Mouse (Mus musculus) CH12.LX (cell line): ENCODE data around the gene Uck1. TPM values are rescaled to one million over a fixed set of nuclear protein-coding genes. Genes with fewer than 3 reads are reported as not detected.
A peak's percentile ranks its signal among the peaks of the same experiment; 100 is the strongest.

Source experiments
- DNase-seq: peaks from one replicate; pipeline ENCODE4 v3.0.0-alpha.2; 2013; ENCODE audit errors: extremely low read depth
- H3K27ac ChIP-seq: 2 replicates; pipeline ENCODE4 v1.5.1; 2012; ENCODE audit warnings: low read depth, mild to moderate bottlenecking, control low read depth, moderate library complexity; ENCODE audit not compliant: insufficient read depth
- H3K27me3 ChIP-seq: replicated peaks from 2 replicates; pipeline ENCODE3; 2012; ENCODE audit warnings: inconsistent platforms
- H3K36me3 ChIP-seq, 2 experiments: replicated peaks in 1 of 2; 2 replicates each; pipeline versions ENCODE3 to v1.6.1; 2012; ENCODE audit warnings: inconsistent platforms in 1 of 2, low read length in 1 of 2, mild to moderate bottlenecking in 1 of 2, mixed read lengths in 1 of 2, moderate library complexity in 1 of 2; ENCODE audit not compliant: control insufficient read depth in 1 of 2, insufficient read depth in 1 of 2
- H3K4me1 ChIP-seq, 2 experiments: 2 replicates each; pipeline ENCODE4 v1.6.1; 2012; ENCODE audit warnings: inconsistent platforms in 1 of 2, moderate library complexity in 1 of 2; ENCODE audit not compliant: insufficient read depth in 2 of 2, control insufficient read depth in 1 of 2
- H3K4me2 ChIP-seq: 2 replicates; pipeline ENCODE4 v1.6.1; 2012; ENCODE audit warnings: low read depth, mild to moderate bottlenecking, control low read depth; ENCODE audit not compliant: poor library complexity, insufficient read depth, severe bottlenecking
- H3K4me3 ChIP-seq, 3 experiments: fragments of 150-350 bp in 1 of 3; sonication (generic) in 1 of 3; replicated peaks in 1 of 3; 2 replicates each; pipeline versions ENCODE3 to v1.5.1; 2011 to 2012; ENCODE audit warnings: low read depth in 2 of 3, low read length in 2 of 3, mild to moderate bottlenecking in 2 of 3, moderate library complexity in 2 of 3, control low read depth in 1 of 3, improper control_type of control experiment in 1 of 3, inconsistent platforms in 1 of 3, mixed read lengths in 1 of 3; ENCODE audit not compliant: poor library complexity in 1 of 3
- H3K79me2 ChIP-seq: replicated peaks from 2 replicates; pipeline ENCODE4 v1.6.1; 2012; ENCODE audit warnings: mild to moderate bottlenecking, moderate library complexity; ENCODE audit not compliant: control insufficient read depth, poor library complexity, insufficient read depth, severe bottlenecking; ENCODE audit errors: extremely low read depth
- H3K9ac ChIP-seq: 2 replicates; pipeline ENCODE4 v1.6.1; 2012; ENCODE audit warnings: low read depth, mild to moderate bottlenecking, control low read depth, moderate library complexity; ENCODE audit not compliant: insufficient read depth
- H3K9me3 ChIP-seq: replicated peaks from 2 replicates; pipeline ENCODE3; 2012; ENCODE audit warnings: low read length, inconsistent platforms, mixed read lengths
- CTCF ChIP-seq, 2 experiments: IDR thresholded peaks in 1 of 2; conservative IDR thresholded peaks in 1 of 2; 2 replicates each; pipeline ENCODE4 v1.5.1; 2011 to 2012; ENCODE audit warnings: low read depth in 2 of 2, low read length in 2 of 2, improper control_type of control experiment in 1 of 2, inconsistent platforms in 1 of 2, mild to moderate bottlenecking in 1 of 2, moderate library complexity in 1 of 2
- ELF1 ChIP-seq: IDR thresholded peaks from 2 replicates; pipeline ENCODE4 v1.6.1; 2014; ENCODE audit warnings: low read depth, mild to moderate bottlenecking, inconsistent platforms, low read length, improper control_type of control experiment
- ETS1 ChIP-seq: conservative IDR thresholded peaks from 2 replicates; pipeline ENCODE4 v1.6.1; 2012; ENCODE audit warnings: low read depth, mild to moderate bottlenecking, inconsistent platforms, low read length, improper control_type of control experiment, moderate library complexity
- GABPA ChIP-seq: IDR thresholded peaks from 2 replicates; pipeline ENCODE4 v1.6.1; 2012; ENCODE audit warnings: low read depth, low read length, improper control_type of control experiment, inconsistent platforms; ENCODE audit not compliant: insufficient replicate concordance
- IRF4 ChIP-seq: IDR thresholded peaks from 2 replicates; pipeline ENCODE4 v1.6.1; 2014; ENCODE audit warnings: low read depth, mild to moderate bottlenecking, inconsistent platforms, low read length, improper control_type of control experiment
- MAX ChIP-seq: IDR thresholded peaks from 2 replicates; pipeline ENCODE4 v1.6.1; 2011; ENCODE audit warnings: low read length, improper control_type of control experiment
- MAZ ChIP-seq: IDR thresholded peaks from 2 replicates; pipeline ENCODE4 v1.6.1; 2012; ENCODE audit warnings: low read depth, mild to moderate bottlenecking, inconsistent platforms, low read length, improper control_type of control experiment, moderate library complexity
- MEF2A ChIP-seq: IDR thresholded peaks from 2 replicates; pipeline ENCODE4 v1.6.1; 2014; ENCODE audit warnings: low read depth, mild to moderate bottlenecking, inconsistent platforms, low read length, improper control_type of control experiment, borderline replicate concordance
- MXI1 ChIP-seq: IDR thresholded peaks from 2 replicates; pipeline ENCODE4 v1.6.1; 2011; ENCODE audit warnings: mild to moderate bottlenecking, low read depth, low read length, improper control_type of control experiment
- MYC ChIP-seq: IDR thresholded peaks from 2 replicates; pipeline ENCODE4 v1.6.1; 2011; ENCODE audit warnings: low read depth, mild to moderate bottlenecking, improper control_type of control experiment, low read length
- NELFE ChIP-seq: IDR thresholded peaks from 2 replicates; pipeline ENCODE4 v1.6.1; 2011; ENCODE audit warnings: low read depth, low read length, improper control_type of control experiment
- NRF1 ChIP-seq: IDR thresholded peaks from 2 replicates; pipeline ENCODE4 v1.6.1; 2014; ENCODE audit warnings: low read depth, mild to moderate bottlenecking, inconsistent platforms, low read length, improper control_type of control experiment, moderate library complexity
- POLR2A ChIP-seq: IDR thresholded peaks from 2 replicates; pipeline ENCODE4 v1.6.1; 2011; ENCODE audit warnings: low read depth, mild to moderate bottlenecking, improper control_type of control experiment, low read length
- POLR2AphosphoS2 ChIP-seq: IDR thresholded peaks from 2 replicates; pipeline ENCODE4 v1.6.1; 2011; ENCODE audit warnings: low read depth, low read length, improper control_type of control experiment
- RAD21 ChIP-seq: IDR thresholded peaks from 2 replicates; pipeline ENCODE4 v1.6.1; 2011; ENCODE audit warnings: low read depth, mild to moderate bottlenecking, low read length, improper control_type of control experiment, moderate library complexity
- UBTF ChIP-seq: IDR thresholded peaks from 2 replicates; pipeline ENCODE4 v1.6.1; 2012; ENCODE audit warnings: low read depth, mild to moderate bottlenecking, inconsistent platforms, low read length, improper control_type of control experiment, moderate library complexity
- ZC3H11A ChIP-seq: IDR thresholded peaks from 2 replicates; pipeline ENCODE4 v1.6.1; 2012; ENCODE audit warnings: low read depth, mild to moderate bottlenecking, inconsistent platforms, low read length, improper control_type of control experiment
- ZKSCAN1 ChIP-seq: IDR thresholded peaks from 2 replicates; pipeline ENCODE4 v1.6.1; 2012; ENCODE audit warnings: low read depth, inconsistent platforms, low read length, improper control_type of control experiment, borderline replicate concordance
- ZNF384 ChIP-seq: IDR thresholded peaks from 2 replicates; pipeline ENCODE4 v1.6.1; 2012; ENCODE audit warnings: low read depth, low read length, improper control_type of control experiment, inconsistent platforms
- dilution Hi-C: fragments of 300-500 bp; cut with MboI; formaldehyde crosslinking; loops from 2 replicates; pipeline ENCODE4 v1.14.3; 2020; ENCODE audit warnings: low sequenced_read_pairs; ENCODE audit not compliant: extremely low pct_unique_long_range_greater_than_20kb, extremely low pct_ligation_motif_present
- in situ Hi-C: fragments of 300-500 bp; cut with MboI; formaldehyde crosslinking; loops from 3 replicates; pipeline ENCODE4 v1.14.3; 2019; ENCODE audit warnings: low sequenced_read_pairs, low pct_ligation_motif_present, low pct_unique_long_range_greater_than_20kb, mixed read lengths
- polyA plus RNA-seq: library from polyadenylated mRNA; unstranded; fragments of >175 nt; gene quantifications from 2 replicates; pipeline ENCODE4 v1.2.1, GENCODE M21; 2012; ENCODE audit warnings: low read depth; ENCODE audit not compliant: insufficient read length
- total RNA-seq, 2 experiments: library from RNA; depleted of rRNA; stranded (reverse); fragments of 300-350 nt in 1 of 2; fragments of >200 nt in 1 of 2; gene quantifications; 2 replicates each; pipeline ENCODE4 v1.2.3; 2012 to 2014

Gene Uck1
- total and polyA plus RNA-seq, 3 experiments = 33.7 to 45.0 (median 35.7) TPM

DNA sequence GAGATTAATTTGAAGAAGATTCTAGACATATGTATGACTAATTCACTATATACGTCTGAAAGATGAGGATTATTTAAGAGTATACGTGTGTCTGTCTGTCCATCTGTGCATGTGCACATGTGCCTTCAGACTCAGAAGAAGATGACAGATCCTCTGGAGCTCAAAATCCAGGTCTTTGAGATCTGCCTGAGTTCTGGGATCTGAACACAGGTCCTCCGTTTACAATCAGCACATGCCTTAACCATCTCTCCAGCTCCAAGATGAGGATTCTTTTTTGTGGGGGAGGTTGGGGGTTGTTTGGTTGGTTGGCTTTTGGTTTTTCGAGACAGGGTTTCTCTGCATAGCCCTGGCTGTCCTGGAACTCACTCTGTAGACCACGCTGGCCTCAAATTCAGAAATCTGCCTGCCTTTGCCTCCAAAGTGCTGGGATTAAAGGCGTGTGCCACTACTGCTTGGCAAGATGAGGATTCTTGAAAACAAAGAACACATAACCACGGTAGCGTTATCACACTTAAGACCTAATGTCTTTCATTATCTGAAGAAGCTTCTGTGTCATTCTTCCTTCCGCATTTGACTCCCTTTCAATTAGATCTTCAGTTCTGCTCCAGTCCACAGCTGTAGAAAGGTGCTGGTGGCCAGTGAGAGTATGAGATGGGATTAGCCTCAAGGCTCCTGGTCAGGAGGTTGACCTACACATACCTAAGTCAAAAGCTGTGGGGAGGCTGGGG is 21.1 kb downstream of the Uck1 start:
- in situ Hi-C loops (no loop called here), dilution Hi-C loops (no loop called here)
- DNase-seq = no peak

DNA sequence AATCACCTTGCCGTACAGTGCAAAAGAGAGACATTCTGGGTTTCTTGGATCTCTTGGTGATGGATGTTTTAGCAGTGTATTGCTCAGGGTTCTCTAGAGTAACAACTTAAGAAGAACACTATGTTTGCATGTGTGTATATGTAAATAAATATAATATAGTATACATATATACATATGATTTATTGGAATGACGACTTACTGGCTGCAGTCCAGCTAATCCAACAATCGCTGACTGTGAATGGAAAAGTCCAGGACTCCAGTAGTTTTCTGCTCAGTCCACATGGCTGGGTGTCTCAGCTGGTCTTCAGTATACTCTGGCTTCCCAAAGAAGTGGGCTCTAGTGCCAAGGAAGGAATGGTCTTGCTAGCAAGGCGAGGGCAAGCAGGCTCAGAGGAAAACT is 22.4 kb downstream of the Uck1 start:
- H3K4me2 ChIP-seq = peak overlapping the region; percentile 55
- H3K36me3 ChIP-seq = peaks cover 14 to 58% of the 10 kb centered on the region in 2 experiments
- in situ Hi-C loops = no loop called here
- no peaks in the 10 kb centered on the region for H3K9me3 ChIP-seq
- H3K4me1 ChIP-seq = peaks cover 4 to 30% of the 10 kb centered on the region in 2 experiments; a peak in 2 of 4 replicates
- no peak for TF ChIP-seq ZC3H11A
- TF ChIP-seq MEF2A = no peak
- TF ChIP-seq GABPA = no peak
- TF ChIP-seq ZKSCAN1 = no peak
- no peak for TF ChIP-seq UBTF
- no peak for TF ChIP-seq MAX
- no peak for TF ChIP-seq RAD21
- no peak for TF ChIP-seq MXI1
- no peak for TF ChIP-seq MAZ
- TF ChIP-seq, all 38 proteins: peak for 0
- DNase-seq = no peak
- H3K27ac ChIP-seq = no peak overlapping the region
- H3K27me3 ChIP-seq = no peaks in the 10 kb centered on the region
- H3K9ac ChIP-seq = peak overlapping the region; percentile 76
- H3K79me2 ChIP-seq = 0 out of 2 replicates have a peak, but pooled peaks cover 2% of the 10 kb centered on the region
- dilution Hi-C loops = no loop called here
- peak overlapping the region; percentile 58 to 82 (median 75) for H3K4me3 ChIP-seq

More for the DNA sequence above, 21.1 kb downstream of the Uck1 start:
- Histone ChIP-seq H3K27me3 (no peaks in the 10 kb centered on the region), H3K79me2 (0 out of 2 replicates have a peak, but pooled peaks cover 2% of the 10 kb centered on the region), H3K36me3 (peaks cover 10 to 57% of the 10 kb centered on the region in 2 experiments), H3K4me1 (peaks cover 4 to 22% of the 10 kb centered on the region in 2 experiments; a peak in 2 of 4 replicates), H3K9ac (no peak overlapping the region), H3K4me2 (no peak overlapping the region), H3K4me3 (no peak overlapping the region), H3K9me3 (no peaks in the 10 kb centered on the region), H3K27ac (no peak overlapping the region)
- no peak for TF ChIP-seq ZKSCAN1
- TF ChIP-seq MAX = no peak
- TF ChIP-seq ELF1 = no peak
- no peak for TF ChIP-seq MYC
- no peak for TF ChIP-seq POLR2A
- no peak for TF ChIP-seq IRF4
- TF ChIP-seq NRF1 = no peak
- no peak for TF ChIP-seq POLR2AphosphoS2
- TF ChIP-seq MXI1 = no peak
- TF ChIP-seq CTCF (conservative IDR thresholded peaks at IDR 0.05 in 1 of 2, IDR thresholded peaks at IDR 0.05 in 1 of 2; ENCODE audit: low read depth in 2 of 2, low read length in 2 of 2) = no peak
- TF ChIP-seq ZNF384 = no peak
- TF ChIP-seq ETS1 = no peak
- TF ChIP-seq NELFE = no peak
